Mouse (Mus musculus): ENCODE measurements at regions not wholly inside any gene's neighbourhood (a gene's known extent, or its start where the extent isn't known, plus 50 kb on each side); places are given as distances from the start of the nearest gene placed in this dataset.

DNA sequence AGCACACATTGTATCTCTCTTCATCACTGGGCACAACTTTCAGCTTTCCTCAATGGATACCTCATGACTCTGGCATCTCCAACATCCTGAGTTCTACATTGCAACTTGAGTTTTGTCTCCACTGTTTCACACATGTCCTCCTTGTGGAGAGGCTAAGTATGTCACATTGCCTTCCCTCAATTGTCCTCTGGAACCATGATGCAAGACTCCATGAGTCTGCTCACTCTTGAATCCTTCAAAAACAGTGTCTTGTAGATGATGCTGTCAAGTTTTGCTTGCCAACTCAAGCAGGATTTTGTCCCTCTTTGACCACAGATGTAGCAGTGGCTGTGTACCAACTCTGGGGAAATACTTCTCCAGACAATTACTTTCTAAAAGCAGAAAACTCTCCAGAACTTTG is 79.4 kb upstream of the Gm21897 start:
- Histone ChIP-seq H3K4me3 (ENCODE audit: insufficient read depth, low read length) (no peak overlapping the region), H3K27ac (ENCODE audit: insufficient read depth, low read length) (no peak overlapping the region), H3K4me1 (ENCODE audit: control insufficient read depth, insufficient read depth, low read length) (no peaks in the 10 kb centered on the region)
- no peak for TF ChIP-seq POLR2A (IDR thresholded peaks at IDR 0.05; ENCODE audit: extremely low read depth, insufficient read depth, low read length)
- TF ChIP-seq CTCF (IDR thresholded peaks at IDR 0.05; ENCODE audit: extremely low read depth, insufficient read depth, low read length), result no peak

DNA sequence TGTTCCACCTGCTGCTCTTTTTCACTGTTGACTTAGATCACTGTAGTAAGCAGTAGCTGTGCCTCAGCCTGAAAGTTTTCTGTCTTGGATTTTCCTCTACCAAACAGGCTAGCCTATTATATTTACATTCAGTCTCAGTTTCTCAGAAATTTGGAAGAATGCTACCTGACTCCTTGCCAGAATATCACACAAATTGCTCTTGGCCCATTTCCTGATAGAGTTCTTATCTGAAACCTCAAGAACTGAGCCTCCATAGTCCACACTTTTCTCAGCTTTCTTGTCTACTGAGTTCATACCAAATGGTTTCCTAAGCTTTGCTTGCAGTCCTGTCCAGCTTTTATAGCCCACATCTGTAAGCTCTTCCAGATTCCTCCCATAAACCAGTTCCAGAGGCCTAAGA is 78.8 kb upstream of the Gm21897 start:
- H3K4me3 ChIP-seq (ENCODE audit: insufficient read depth, low read length), result no peak overlapping the region
- H3K4me1 ChIP-seq (ENCODE audit: control insufficient read depth, insufficient read depth, low read length), result no peaks in the 10 kb centered on the region
- TF ChIP-seq POLR2A (IDR thresholded peaks at IDR 0.05; ENCODE audit: extremely low read depth, insufficient read depth, low read length) (no peak), CTCF (IDR thresholded peaks at IDR 0.05; ENCODE audit: extremely low read depth, insufficient read depth, low read length) (no peak)
- H3K27ac ChIP-seq (ENCODE audit: insufficient read depth, low read length), result no peak overlapping the region

DNA sequence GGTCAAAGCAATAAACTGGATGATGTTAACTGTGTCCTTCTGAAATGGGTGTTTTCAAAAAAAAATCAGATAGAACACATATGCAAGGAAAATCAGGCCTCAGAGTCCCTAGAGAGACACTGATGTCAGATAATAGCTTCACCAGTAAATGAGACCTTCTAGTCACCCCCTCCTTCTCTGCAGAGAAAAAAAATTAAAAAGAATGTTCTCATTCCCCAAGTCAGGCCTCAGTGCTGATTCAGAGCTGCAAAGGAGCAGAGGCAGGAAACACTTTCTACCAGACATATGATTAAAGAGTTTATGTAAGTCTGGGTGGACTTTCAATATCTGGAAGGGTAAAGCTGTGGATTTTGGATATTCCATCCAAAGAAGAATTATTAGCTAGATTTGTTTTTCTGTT is 67.1 kb upstream of the Gm21897 start:
- H3K4me1 ChIP-seq (ENCODE audit: control insufficient read depth, insufficient read depth, low read length), result no peaks in the 10 kb centered on the region
- H3K27ac ChIP-seq (ENCODE audit: insufficient read depth, low read length), result no peak overlapping the region
- H3K4me3 ChIP-seq (ENCODE audit: insufficient read depth, low read length), result no peak overlapping the region
- no peak for TF ChIP-seq CTCF (IDR thresholded peaks at IDR 0.05; ENCODE audit: extremely low read depth, insufficient read depth, low read length)
- TF ChIP-seq POLR2A (IDR thresholded peaks at IDR 0.05; ENCODE audit: extremely low read depth, insufficient read depth, low read length), result no peak

GRCm38 (mm10) chr16:15251686-15252085 is 65.6 kb upstream of the Gm21897 start:
- Histone ChIP-seq H3K4me1 (ENCODE audit: control insufficient read depth, insufficient read depth, low read length) (no peaks in the 10 kb centered on the region), H3K27ac (ENCODE audit: insufficient read depth, low read length) (no peak overlapping the region), H3K4me3 (ENCODE audit: insufficient read depth, low read length) (no peak overlapping the region)
- TF ChIP-seq POLR2A (IDR thresholded peaks at IDR 0.05; ENCODE audit: extremely low read depth, insufficient read depth, low read length), result no peak

DNA sequence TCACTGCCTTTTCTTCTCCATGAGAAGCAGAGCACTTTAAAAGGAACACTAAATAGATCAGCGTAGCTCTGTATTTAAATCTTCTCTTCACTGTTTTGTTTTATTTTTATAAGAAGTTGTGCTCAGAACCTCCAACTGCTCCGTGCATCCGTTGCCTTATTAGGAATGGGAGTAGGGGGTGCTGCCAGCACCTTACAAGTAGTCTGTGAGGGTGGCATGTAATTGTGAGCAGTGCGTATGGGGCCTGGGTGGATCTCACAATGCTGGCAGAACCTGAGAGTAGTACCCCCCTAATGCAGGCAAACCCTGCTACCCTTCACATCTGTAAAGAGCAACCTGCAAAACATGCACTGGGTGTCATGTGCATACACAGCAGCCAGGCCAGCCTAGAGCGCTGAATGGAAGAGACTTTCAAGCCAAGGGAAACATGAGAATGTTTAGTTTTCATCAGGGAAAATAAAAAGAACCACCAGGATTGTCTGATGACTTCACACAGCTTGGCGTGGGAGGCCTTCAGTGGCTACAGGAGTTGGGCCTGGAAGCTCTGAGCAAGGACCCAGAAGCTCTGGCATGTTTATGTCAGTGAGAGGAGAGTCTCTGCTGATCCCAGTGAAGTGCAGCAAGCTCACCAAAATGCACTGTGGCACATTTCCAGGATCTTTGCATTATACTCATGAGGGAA is 64.5 kb upstream of the Gm21897 start:
- H3K27ac ChIP-seq (ENCODE audit: insufficient read depth, low read length), result no peak overlapping the region
- no peak overlapping the region for H3K4me3 ChIP-seq (ENCODE audit: insufficient read depth, low read length)
- no peak for TF ChIP-seq CTCF (IDR thresholded peaks at IDR 0.05; ENCODE audit: extremely low read depth, insufficient read depth, low read length)
- no peak for TF ChIP-seq POLR2A (IDR thresholded peaks at IDR 0.05; ENCODE audit: extremely low read depth, insufficient read depth, low read length)
- H3K4me1 ChIP-seq (ENCODE audit: control insufficient read depth, insufficient read depth, low read length), result no peaks in the 10 kb centered on the region

GRCm38 (mm10) chr16:15253348-15253693 is 63.9 kb upstream of the Gm21897 start:
- TF ChIP-seq POLR2A (IDR thresholded peaks at IDR 0.05; ENCODE audit: extremely low read depth, insufficient read depth, low read length), result no peak
- no peak for TF ChIP-seq CTCF (IDR thresholded peaks at IDR 0.05; ENCODE audit: extremely low read depth, insufficient read depth, low read length)
- Histone ChIP-seq H3K4me1 (ENCODE audit: control insufficient read depth, insufficient read depth, low read length) (no peaks in the 10 kb centered on the region), H3K4me3 (ENCODE audit: insufficient read depth, low read length) (no peak overlapping the region), H3K27ac (ENCODE audit: insufficient read depth, low read length) (no peak overlapping the region)

DNA sequence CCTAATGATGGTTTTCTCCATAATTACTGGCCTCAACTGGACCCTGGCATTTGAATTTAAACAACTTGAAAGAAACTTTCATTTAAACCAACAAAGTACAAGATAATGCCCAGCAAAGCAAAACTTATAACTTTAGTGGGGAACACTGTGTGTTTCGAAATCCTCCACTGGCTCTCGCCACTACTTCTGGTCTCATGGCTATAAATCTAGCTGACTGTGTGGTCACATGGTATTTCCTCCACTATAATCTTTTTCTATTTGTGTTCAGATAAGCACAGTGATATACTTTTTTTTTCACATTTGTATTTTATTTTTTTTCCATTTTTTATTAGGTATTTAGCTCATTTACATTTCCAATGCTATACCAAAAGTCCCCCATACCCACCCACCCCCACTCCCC is 62.6 kb upstream of the Gm21897 start:
- no peak overlapping the region for H3K4me3 ChIP-seq (ENCODE audit: insufficient read depth, low read length)
- no peak overlapping the region for H3K27ac ChIP-seq (ENCODE audit: insufficient read depth, low read length)
- H3K4me1 ChIP-seq (ENCODE audit: control insufficient read depth, insufficient read depth, low read length), result no peaks in the 10 kb centered on the region
- no peak for TF ChIP-seq POLR2A (IDR thresholded peaks at IDR 0.05; ENCODE audit: extremely low read depth, insufficient read depth, low read length)
- no peak for TF ChIP-seq CTCF (IDR thresholded peaks at IDR 0.05; ENCODE audit: extremely low read depth, insufficient read depth, low read length)

DNA sequence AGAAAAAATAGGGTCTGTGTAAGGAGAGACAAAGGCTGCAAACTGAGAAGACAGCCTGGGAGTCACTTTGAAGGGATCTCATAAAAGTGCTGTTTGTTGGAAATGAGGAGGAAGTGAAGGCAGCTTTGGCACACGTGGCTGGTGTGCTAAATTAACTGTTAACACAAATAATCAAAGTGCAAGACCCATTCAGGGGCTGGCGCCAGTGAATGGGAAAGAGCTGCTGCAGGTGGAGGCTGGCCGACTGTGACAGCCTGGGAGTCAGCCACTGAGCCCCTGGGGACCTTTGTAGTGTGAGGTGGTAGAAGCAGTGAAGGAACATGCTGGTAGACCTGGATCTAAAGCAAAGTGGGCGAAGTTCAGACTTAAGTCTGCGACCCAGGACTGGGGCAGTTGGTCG is 57.8 kb upstream of the Gm21897 start:
- H3K4me1 ChIP-seq (ENCODE audit: control insufficient read depth, insufficient read depth, low read length), result no peaks in the 10 kb centered on the region
- TF ChIP-seq POLR2A (IDR thresholded peaks at IDR 0.05; ENCODE audit: extremely low read depth, insufficient read depth, low read length) (no peak), CTCF (IDR thresholded peaks at IDR 0.05; ENCODE audit: extremely low read depth, insufficient read depth, low read length) (no peak)
- no peak overlapping the region for H3K4me3 ChIP-seq (ENCODE audit: insufficient read depth, low read length)
- no peak overlapping the region for H3K27ac ChIP-seq (ENCODE audit: insufficient read depth, low read length)

- H3K27ac ChIP-seq (ENCODE audit: insufficient read depth, low read length), result no peak overlapping the region
- H3K4me1 ChIP-seq (ENCODE audit: control insufficient read depth, insufficient read depth, low read length), result no peaks in the 10 kb centered on the region
- no peak overlapping the region for H3K4me3 ChIP-seq (ENCODE audit: insufficient read depth, low read length)
- TF ChIP-seq POLR2A (IDR thresholded peaks at IDR 0.05; ENCODE audit: extremely low read depth, insufficient read depth, low read length) (no peak), CTCF (IDR thresholded peaks at IDR 0.05; ENCODE audit: extremely low read depth, insufficient read depth, low read length) (no peak)
These were observed 57.2 kb upstream of the Gm21897 start for GRCm38 (mm10) chr16:15260069-15260468.
